Mouse (Mus musculus) spleen, postnatal 4 days (tissue): ENCODE data around the gene Cspg4.

Experiments used
- DNase-seq, 2 experiments: peaks; one replicate each; pipeline ENCODE4 v3.0.0; 2022; ENCODE audit warnings: low spot score in 2 of 2

Cspg4 gene

GRCm38 (mm10) chr9:56864216-56864729 lies 560 bp upstream of the Cspg4 start, which contains the start of gene Odf3l1:
Odf3l1 (minus strand) TSS chr9:56864679.
- DNase-seq = no peak

GRCm38 (mm10) chr9:56865673-56866400 lies 1.0 kb downstream of the Cspg4 start:
- no peak for DNase-seq

GRCm38 (mm10) chr9:56866430-56866829 lies 1.6 kb downstream of the Cspg4 start:
- DNase-seq = no peak

DNA sequence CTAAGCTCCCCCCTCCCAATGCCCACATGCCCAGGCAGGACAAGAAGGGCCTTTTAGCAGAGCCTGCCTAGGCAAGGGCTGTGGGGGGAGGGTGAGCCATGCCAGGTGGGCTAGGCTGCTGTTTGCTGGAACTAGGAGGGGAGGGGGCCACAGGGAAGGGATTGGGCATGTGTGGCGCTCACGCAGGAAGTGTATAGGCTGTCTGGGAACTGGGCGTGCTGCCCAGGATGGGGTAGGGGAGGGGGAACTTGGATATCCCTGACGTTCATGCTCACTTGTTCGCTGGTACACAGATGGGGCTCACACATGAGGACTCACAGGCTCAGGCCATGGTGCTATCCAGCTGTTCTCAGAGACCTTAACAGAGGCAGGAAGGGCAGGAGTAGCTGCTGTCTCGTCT lies 3.5 kb downstream of the Cspg4 start:
- DNase-seq = no peak

- no peak for DNase-seq
Measured at GRCm38 (mm10) chr9:56869552-56869951, 4.7 kb downstream of the Cspg4 start.

- DNase-seq = no peak
Measured at GRCm38 (mm10) chr9:56870778-56871177, 5.9 kb downstream of the Cspg4 start.

DNA sequence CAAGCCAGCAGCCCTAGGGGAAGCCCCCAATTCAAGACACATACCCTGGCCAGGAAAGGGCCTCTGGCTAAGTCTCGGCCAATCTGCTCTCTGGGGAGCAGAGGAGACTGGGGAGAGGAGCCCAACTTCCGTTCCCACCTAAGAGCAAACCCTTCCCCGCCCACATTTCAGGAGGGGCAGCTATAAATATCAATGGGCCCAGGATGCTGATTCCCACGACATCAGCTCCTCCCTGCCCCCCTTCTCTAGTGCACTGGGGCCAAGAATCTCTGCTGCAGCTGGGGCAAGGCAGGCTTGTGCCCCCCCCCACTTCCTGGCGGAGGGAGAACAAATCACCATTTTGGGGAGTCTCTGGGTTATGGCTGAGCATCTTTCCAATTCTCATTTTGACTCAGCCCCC lies 6.4 kb downstream of the Cspg4 start:
- no peak for DNase-seq

- no peak for DNase-seq
Measured at GRCm38 (mm10) chr9:56872105-56872903, 7.5 kb downstream of the Cspg4 start.

DNA sequence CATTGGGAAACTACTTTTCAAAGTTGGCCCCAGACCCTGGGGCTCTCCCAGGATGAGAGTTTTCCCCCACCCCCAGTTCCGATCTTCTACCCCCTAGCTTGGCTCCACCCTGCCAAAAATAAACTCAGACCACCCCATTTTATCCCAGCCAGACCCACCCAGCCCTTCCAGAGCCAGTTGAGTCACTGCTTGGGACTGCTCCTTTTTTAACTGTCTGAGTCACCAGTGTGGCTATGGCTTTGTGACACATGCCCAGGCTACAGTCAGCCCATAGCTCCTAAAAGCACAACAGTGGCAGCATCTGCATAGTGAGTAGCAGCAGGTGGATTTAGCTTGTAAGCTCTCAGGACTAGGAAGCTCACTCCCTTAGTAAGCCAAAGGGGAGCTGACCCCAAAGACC lies 8.3 kb downstream of the Cspg4 start:
- DNase-seq = no peak

DNA sequence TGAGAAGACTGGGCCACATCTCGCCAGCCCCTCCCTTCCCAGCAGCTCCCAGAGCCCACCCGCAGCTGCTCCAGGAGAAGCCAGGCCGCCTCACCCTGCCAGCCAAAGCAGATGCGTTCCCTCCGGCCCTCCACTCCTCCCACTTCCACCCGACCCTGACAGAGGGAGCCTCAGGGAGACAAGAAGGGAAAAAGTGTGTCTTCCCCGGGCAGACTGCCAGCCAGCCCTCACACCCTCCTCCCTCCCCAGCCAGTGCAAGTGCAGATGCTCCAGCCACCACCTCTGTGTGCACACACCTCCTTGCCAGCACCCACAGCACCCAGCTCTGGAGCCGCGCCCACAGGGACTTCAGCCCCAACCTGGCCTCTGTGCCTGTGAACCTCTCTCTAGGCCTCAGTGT lies 12.0 kb downstream of the Cspg4 start:
- DNase-seq = no peak

- no peak for DNase-seq
Measured at GRCm38 (mm10) chr9:56877284-56877683, 12.5 kb downstream of the Cspg4 start.

- DNase-seq = no peak
Measured at GRCm38 (mm10) chr9:56880790-56881189, 16.0 kb downstream of the Cspg4 start.

DNA sequence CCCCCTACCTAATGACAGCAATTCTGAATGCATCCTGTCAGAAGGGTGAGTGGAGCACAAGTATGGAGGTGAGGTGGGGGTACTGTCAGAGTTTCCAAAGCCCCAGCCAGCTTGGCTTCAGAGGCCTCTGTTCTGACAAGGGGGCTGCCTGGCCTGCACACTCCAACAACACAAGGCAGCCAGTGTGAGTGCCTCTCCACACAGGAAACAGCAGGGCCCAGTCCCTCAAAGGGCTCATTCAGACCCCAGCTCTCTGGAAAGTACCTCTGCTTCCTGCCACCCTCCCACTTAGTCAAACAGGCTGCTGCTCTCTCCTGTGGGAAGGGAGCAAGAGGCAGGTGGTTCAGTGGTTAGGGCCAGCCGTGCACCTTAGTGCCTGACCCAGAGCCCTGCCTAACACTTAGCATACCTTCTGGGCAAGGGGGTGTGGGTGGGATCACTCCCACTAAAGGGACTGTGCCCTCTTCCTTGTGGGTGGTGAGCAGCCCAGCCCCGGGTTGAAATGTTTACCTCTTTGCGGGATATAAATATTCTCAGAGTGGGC lies 16.8 kb downstream of the Cspg4 start:
- DNase-seq = no peak

DNA sequence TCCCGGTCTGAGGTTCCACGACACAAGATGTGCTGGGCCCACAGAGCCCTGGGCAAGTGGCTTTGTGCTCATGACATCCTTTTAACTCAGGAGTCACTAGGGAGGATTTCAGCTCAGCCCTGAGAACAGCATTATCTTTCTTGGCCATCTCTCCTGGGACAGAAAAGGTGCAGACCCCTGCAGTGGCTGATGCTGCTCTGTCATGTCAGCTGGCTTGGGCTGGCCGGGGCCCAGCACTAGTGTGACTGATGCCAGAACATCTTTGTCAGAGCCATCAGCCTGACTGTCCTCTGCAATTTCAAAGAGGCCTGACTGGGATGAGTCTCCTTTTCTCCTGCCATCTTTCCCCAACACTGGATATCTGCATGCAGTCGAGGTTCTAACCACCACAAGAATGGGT lies 17.4 kb downstream of the Cspg4 start:
- no peak for DNase-seq

- no peak for DNase-seq
Measured at GRCm38 (mm10) chr9:56882818-56883217, 18.0 kb downstream of the Cspg4 start.

- DNase-seq = no peak
Measured at GRCm38 (mm10) chr9:56883470-56883869, 18.6 kb downstream of the Cspg4 start.

DNA sequence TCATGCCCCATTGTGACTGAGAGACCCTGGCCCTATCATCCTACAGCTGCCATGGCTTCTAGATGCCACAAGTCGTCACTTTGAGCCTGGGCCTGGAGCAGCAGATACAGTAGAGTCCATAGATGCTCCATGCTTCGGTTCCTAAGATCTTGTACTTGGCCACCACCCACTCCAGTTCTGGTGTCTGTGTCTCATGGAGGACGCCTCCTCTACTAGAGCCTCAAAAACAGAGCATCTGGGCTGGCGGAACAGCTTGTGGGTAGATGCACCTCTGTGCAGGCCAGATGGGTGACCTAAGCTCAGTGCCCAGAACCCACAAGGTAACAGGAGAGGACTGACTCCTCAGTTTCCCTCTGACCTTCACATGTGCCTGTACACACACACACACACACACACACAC lies 19.5 kb downstream of the Cspg4 start:
- no peak for DNase-seq

GRCm38 (mm10) chr9:56886113-56886512 lies 21.3 kb downstream of the Cspg4 start:
- DNase-seq = no peak

DNA sequence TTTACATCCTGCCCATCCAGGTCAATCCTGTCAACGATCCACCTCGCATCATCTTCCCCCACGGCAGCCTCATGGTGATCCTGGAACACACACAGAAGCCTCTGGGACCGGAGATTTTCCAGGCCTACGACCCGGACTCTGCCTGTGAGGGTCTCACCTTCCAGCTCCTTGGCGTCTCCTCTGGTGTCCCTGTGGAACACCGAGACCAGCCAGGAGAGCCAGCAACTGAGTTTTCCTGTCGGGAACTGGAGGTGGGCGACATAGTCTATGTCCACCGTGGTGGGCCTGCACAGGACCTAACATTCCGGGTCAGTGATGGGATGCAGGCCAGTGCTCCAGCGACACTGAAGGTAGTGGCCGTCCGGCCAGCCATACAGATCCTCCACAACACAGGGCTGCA lies 21.8 kb downstream of the Cspg4 start:
- DNase-seq = no peak

GRCm38 (mm10) chr9:56887581-56887980 lies 22.7 kb downstream of the Cspg4 start:
- DNase-seq = no peak

GRCm38 (mm10) chr9:56889817-56890216 lies 25.0 kb downstream of the Cspg4 start:
- peak; percentile 54 to 80 for DNase-seq

GRCm38 (mm10) chr9:56890522-56891250 lies 25.9 kb downstream of the Cspg4 start:
- DNase-seq = no peak
